ENCODE assay signal across 29 mouse cellular contexts in the genomic region with DNA sequence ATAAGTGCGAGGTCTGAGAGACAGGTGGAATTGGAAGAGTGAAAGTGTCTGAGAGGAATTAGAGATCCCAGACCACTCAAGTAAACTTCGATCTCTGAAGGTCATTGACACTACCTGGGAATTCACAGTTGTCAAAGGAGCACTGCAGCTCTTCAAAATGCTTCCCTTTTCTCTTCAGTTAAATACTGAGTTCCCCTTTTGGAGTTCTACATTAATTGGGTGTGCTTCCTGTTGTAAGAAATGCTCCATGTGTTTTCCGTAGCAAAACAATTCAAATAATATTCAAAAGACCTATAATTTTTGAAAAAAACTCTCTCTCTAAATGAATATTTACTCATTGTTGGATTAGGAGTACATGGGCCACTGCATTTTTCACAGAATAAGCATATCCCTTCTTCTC.
"Had no signal": no experiment of that assay in that cellular context is flagged by ENCODE, and none has a peak within 500 bp of the region (broad histone marks: within the 10 kb centered on the region; RNA-seq: fewer than 3 reads in every experiment).

No protein-coding gene starts in this region.

- H3K4me3 ChIP-seq: limb, embryonic 10.5 days; limb, embryonic 12.5 days; limb, embryonic 13.5 days; limb, embryonic 15.5 days; liver, embryonic 12.5 days; liver, embryonic 13.5 days; liver, embryonic 15.5 days; lung, embryonic 15.5 days; megakaryocyte, embryonic 14.5 days; midbrain, embryonic 10.5 days; midbrain, embryonic 12.5 days; midbrain, embryonic 13.5 days; midbrain, embryonic 15.5 days; myocyte had no signal

- H3K27me3 ChIP-seq: limb, embryonic 12.5 days; limb, embryonic 13.5 days; limb, embryonic 15.5 days; liver, embryonic 12.5 days; liver, embryonic 13.5 days; liver, embryonic 15.5 days; lung, embryonic 15.5 days; megakaryocyte, embryonic 14.5 days; midbrain, embryonic 12.5 days; midbrain, embryonic 13.5 days; midbrain, embryonic 15.5 days had no signal

- H3K4me1 ChIP-seq: limb, embryonic 10.5 days; limb, embryonic 12.5 days; limb, embryonic 13.5 days; limb, embryonic 15.5 days; liver, embryonic 12.5 days; liver, embryonic 13.5 days; liver, embryonic 15.5 days; lung, embryonic 15.5 days; megakaryocyte, embryonic 14.5 days; midbrain, embryonic 10.5 days; midbrain, embryonic 12.5 days; midbrain, embryonic 13.5 days; midbrain, embryonic 15.5 days had no signal

- DNase-seq: left cerebral cortex, postnatal 4 days; liver; liver, embryonic 13.5 days; liver, postnatal 0 days; lung, adult 18-20 months; lung, adult 2 months; lung, embryonic 14.5 days; lung, postnatal 10 days; lung, postnatal 14 days; lung, postnatal 36 days; lung, postnatal 4 days; midbrain, embryonic 14.5 days had no signal

- H3K9me3 ChIP-seq: limb, embryonic 10.5 days; limb, embryonic 12.5 days; limb, embryonic 13.5 days; limb, embryonic 15.5 days; liver, embryonic 12.5 days; liver, embryonic 13.5 days; liver, embryonic 15.5 days; lung, embryonic 15.5 days; megakaryocyte, embryonic 14.5 days; midbrain, embryonic 10.5 days; midbrain, embryonic 12.5 days; midbrain, embryonic 13.5 days; midbrain, embryonic 15.5 days had no signal

- ATAC-seq: liver, embryonic 12.5 days; liver, postnatal 0 days; lung, postnatal 0 days; midbrain, embryonic 13.5 days; midbrain, embryonic 15.5 days; midbrain, embryonic 16.5 days had no signal

- H3K36me3 ChIP-seq: limb, embryonic 10.5 days; limb, embryonic 12.5 days; limb, embryonic 13.5 days; limb, embryonic 15.5 days; liver, embryonic 12.5 days; liver, embryonic 13.5 days; liver, embryonic 15.5 days; lung, embryonic 15.5 days; midbrain, embryonic 10.5 days; midbrain, embryonic 12.5 days; midbrain, embryonic 13.5 days; midbrain, embryonic 15.5 days had no signal

- H3K9ac ChIP-seq: limb, embryonic 12.5 days; limb, embryonic 13.5 days; limb, embryonic 15.5 days; liver, embryonic 12.5 days; liver, embryonic 13.5 days; liver, embryonic 14.5 days; liver, embryonic 15.5 days; liver, postnatal 0 days; lung, embryonic 14.5 days; lung, embryonic 15.5 days; midbrain, embryonic 12.5 days; midbrain, embryonic 13.5 days; midbrain, embryonic 15.5 days had no signal

- H3K27ac ChIP-seq: limb, embryonic 10.5 days; limb, embryonic 12.5 days; limb, embryonic 13.5 days; limb, embryonic 15.5 days; liver, embryonic 12.5 days; liver, embryonic 13.5 days; liver, embryonic 14.5 days; liver, embryonic 15.5 days; lung, embryonic 15.5 days; macrophage; midbrain, embryonic 10.5 days; midbrain, embryonic 12.5 days; midbrain, embryonic 13.5 days; midbrain, embryonic 15.5 days had no signal
